Mouse (Mus musculus) erythroblast, embryonic 14.5 days (primary cell): ENCODE results near the gene Fads3.

Source experiments
- GATA1 ChIP-seq: IDR thresholded peaks from 2 replicates; pipeline ENCODE4 v1.6.1; 2012; ENCODE audit warnings: low read length, inconsistent platforms, mixed read lengths
- TAL1 ChIP-seq: IDR thresholded peaks from 3 replicates; pipeline ENCODE4 v1.6.1; 2012; ENCODE audit warnings: low read length, inconsistent platforms, mixed read lengths

DNA sequence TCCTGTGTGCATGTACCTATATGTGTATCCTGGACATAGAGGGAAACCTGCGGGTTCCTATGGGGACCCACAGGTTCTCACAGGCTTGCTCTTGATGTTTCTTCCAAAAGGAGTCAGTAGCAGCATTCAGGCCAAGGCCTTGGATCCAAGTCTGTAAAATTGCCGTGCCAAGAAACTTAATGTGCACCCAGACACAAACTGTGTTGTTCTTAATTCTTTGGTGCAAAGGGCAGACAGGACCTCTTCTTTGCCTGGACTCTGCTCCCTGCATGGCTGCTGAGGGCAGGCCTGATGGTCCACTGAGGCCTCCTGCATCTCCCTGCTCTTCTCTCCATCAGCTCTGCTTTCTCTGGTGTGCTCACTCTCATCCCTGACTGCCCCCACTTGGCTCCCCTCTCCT lies 11.6 kb upstream of the Fads3 start:
- TF ChIP-seq GATA1: no peak
- TF ChIP-seq TAL1: no peak
